Mouse (Mus musculus) intestine, embryonic 14.5 days (tissue): ENCODE measurements around the gene Hoxc13. TPM values are rescaled to one million over a fixed set of nuclear protein-coding genes. Genes with fewer than 3 reads are reported as not detected.

Experiments
- ATAC-seq: fragments of 200-750 bp; cut with Nextera tagmentation; replicated peaks from 2 replicates; pipeline ENCODE4 v1.8.0; 2017; ENCODE audit warnings: low read depth, moderate number of reproducible peaks, moderate TSS enrichment, moderate library complexity; ENCODE audit not compliant: low FRiP score, low TSS enrichment
- DNase-seq: peaks from one replicate; pipeline ENCODE4 v3.0.0-alpha.2; 2018; ENCODE audit warnings: low spot score
- H3K27ac ChIP-seq: fragments of 300-500 bp; sonication (generic); 2 replicates; pipeline ENCODE4 v1.5.1; 2014; ENCODE audit warnings: low read depth, mild to moderate bottlenecking, control low read depth
- H3K27me3 ChIP-seq: fragments of 300-500 bp; sonication (generic); replicated peaks from 2 replicates; pipeline ENCODE4 v1.6.1; 2014; ENCODE audit warnings: low read length, control low read depth; ENCODE audit not compliant: control insufficient read depth, insufficient read depth
- H3K36me3 ChIP-seq: fragments of 300-500 bp; sonication (generic); 2 replicates; pipeline ENCODE4 v1.6.1; 2014; ENCODE audit warnings: low read length, control low read depth; ENCODE audit not compliant: control insufficient read depth, insufficient read depth
- H3K4me1 ChIP-seq: fragments of 300-500 bp; sonication (generic); replicated peaks from 2 replicates; pipeline ENCODE4 v1.6.1; 2014; ENCODE audit warnings: low read length, control low read depth, mixed read lengths; ENCODE audit not compliant: control insufficient read depth, insufficient read depth
- H3K4me2 ChIP-seq: fragments of 300-500 bp; sonication (generic); 2 replicates; pipeline ENCODE4 v1.6.1; 2014; ENCODE audit warnings: low read length
- H3K4me3 ChIP-seq: fragments of 300-500 bp; sonication (generic); 2 replicates; pipeline ENCODE4 v1.5.1; 2014; ENCODE audit warnings: low read depth, low read length, control low read depth, mixed read lengths
- H3K9ac ChIP-seq: fragments of 300-500 bp; sonication (generic); 2 replicates; pipeline ENCODE4 v1.6.1; 2014; ENCODE audit warnings: mild to moderate bottlenecking, low read length
- H3K9me3 ChIP-seq: fragments of 300-500 bp; sonication (generic); 2 replicates; pipeline ENCODE4 v1.6.1; 2016; ENCODE audit warnings: low read length, control low read depth; ENCODE audit not compliant: control insufficient read depth
- WGBS: fragments of 180-500 bp; shearing (Covaris S2); extraction: QIAGEN DNeasy Blood & Tissue Kit; methylation state at CpG from one replicate; pipeline ENCODE4 v1.1.7; 2014; 5-methylcytosine and 5-hydroxymethylcytosine counted together
- polyA plus RNA-seq: library from polyadenylated mRNA; unstranded; fragments of >200 nt; fragmentation: Nextera tagmentation; extraction: Ambion mirVana; gene quantifications from 2 replicates; pipeline ENCODE4 v1.2.1, GENCODE M21; 2014

Gene Hoxc13
- not detected in 2 replicates for polyA plus RNA-seq

GRCm38 (mm10) chr15:102921053-102922011 is at the start of gene Hoxc13:
Gene Hoxc13 (plus strand): TSS chr15:102921103.
- peaks cover 100% of the 10 kb centered on the region for H3K27me3 ChIP-seq
- peak; percentile 67 for DNase-seq
- no peak within 1 kb of the TSS for H3K27ac ChIP-seq
- no peaks in the 10 kb centered on the region for H3K9me3 ChIP-seq
- 0 out of 2 replicates have a peak within 1 kb of the TSS, but pooled peaks have one; percentile 10 for H3K4me3 ChIP-seq
- peak within 1 kb of the TSS; percentile 18 for H3K4me2 ChIP-seq
- under 1% methylated on average over 61 of the region's 88 CpGs for WGBS
- H3K9ac ChIP-seq: no peak within 1 kb of the TSS
- no peaks in the 10 kb centered on the region for H3K36me3 ChIP-seq
- no peaks in the 10 kb centered on the region for H3K4me1 ChIP-seq
- ATAC-seq: peak; percentile 47; the same call in 1 of the 2 replicates

- no peak overlapping the region for H3K27ac ChIP-seq
- H3K4me3 ChIP-seq: no peak overlapping the region
- H3K9me3 ChIP-seq: no peaks in the 10 kb centered on the region
- H3K4me2 ChIP-seq: no peak overlapping the region
- DNase-seq: no peak
- H3K36me3 ChIP-seq: no peaks in the 10 kb centered on the region
- no peaks in the 10 kb centered on the region for H3K4me1 ChIP-seq
- H3K27me3 ChIP-seq: 0 out of 2 replicates have a peak, but pooled peaks cover 3% of the 10 kb centered on the region
- ATAC-seq: no peak
- H3K9ac ChIP-seq: no peak overlapping the region
- WGBS: 35% methylated on average over 1 of the region's 1 CpGs
Observed at GRCm38 (mm10) chr15:102885803-102886202, 35.1 kb upstream of the Hoxc13 start.

GRCm38 (mm10) chr15:102895115-102895514 is 25.8 kb upstream of the Hoxc13 start:
- DNase-seq (no peak), ATAC-seq (no peak)
- no peaks in the 10 kb centered on the region for H3K9me3 ChIP-seq
- H3K27ac ChIP-seq: no peak overlapping the region
- peaks cover 37% of the 10 kb centered on the region for H3K27me3 ChIP-seq
- no peaks in the 10 kb centered on the region for H3K36me3 ChIP-seq
- no peak overlapping the region for H3K9ac ChIP-seq
- no peak overlapping the region for H3K4me3 ChIP-seq
- no peak overlapping the region for H3K4me2 ChIP-seq
- no peaks in the 10 kb centered on the region for H3K4me1 ChIP-seq
- WGBS: 74% methylated on average over 6 of the region's 6 CpGs

GRCm38 (mm10) chr15:102904946-102905345 is 16.0 kb upstream of the Hoxc13 start:
- Histone ChIP-seq H3K27me3 (peaks cover 89% of the 10 kb centered on the region), H3K36me3 (no peaks in the 10 kb centered on the region), H3K4me1 (no peaks in the 10 kb centered on the region), H3K9ac (no peak overlapping the region), H3K27ac (no peak overlapping the region), H3K4me2 (no peak overlapping the region), H3K4me3 (no peak overlapping the region), H3K9me3 (no peaks in the 10 kb centered on the region)
- WGBS: 27% methylated on average over 1 of the region's 1 CpGs
- ATAC-seq (no peak), DNase-seq (no peak)

- H3K27me3 ChIP-seq: peaks cover 97% of the 10 kb centered on the region
- H3K36me3 ChIP-seq: no peaks in the 10 kb centered on the region
- DNase-seq (peak; percentile 51), ATAC-seq (no peak)
- no peaks in the 10 kb centered on the region for H3K4me1 ChIP-seq
- no peak overlapping the region for H3K4me3 ChIP-seq
- H3K9me3 ChIP-seq: no peaks in the 10 kb centered on the region
- no peak overlapping the region for H3K4me2 ChIP-seq
- 6% methylated on average over 4 of the region's 4 CpGs for WGBS
- no peak overlapping the region for H3K27ac ChIP-seq
- no peak overlapping the region for H3K9ac ChIP-seq
Observed at GRCm38 (mm10) chr15:102909536-102909935, 11.4 kb upstream of the Hoxc13 start.

- no peaks in the 10 kb centered on the region for H3K4me1 ChIP-seq
- H3K27ac ChIP-seq: no peak overlapping the region
- H3K36me3 ChIP-seq: no peaks in the 10 kb centered on the region
- no peak overlapping the region for H3K4me3 ChIP-seq
- no peak overlapping the region for H3K9ac ChIP-seq
- under 1% methylated on average over 18 of the region's 18 CpGs for WGBS
- peaks cover 97% of the 10 kb centered on the region for H3K27me3 ChIP-seq
- no peaks in the 10 kb centered on the region for H3K9me3 ChIP-seq
- H3K4me2 ChIP-seq: no peak overlapping the region
- ATAC-seq (no peak), DNase-seq (peak; percentile 64)
Observed at GRCm38 (mm10) chr15:102910038-102910437, 10.9 kb upstream of the Hoxc13 start.

GRCm38 (mm10) chr15:102910496-102911095 is 10.3 kb upstream of the Hoxc13 start:
- Histone ChIP-seq H3K9me3 (no peaks in the 10 kb centered on the region), H3K4me1 (no peaks in the 10 kb centered on the region), H3K36me3 (no peaks in the 10 kb centered on the region), H3K4me2 (no peak overlapping the region), H3K27me3 (peaks cover 97% of the 10 kb centered on the region), H3K9ac (no peak overlapping the region), H3K4me3 (no peak overlapping the region), H3K27ac (no peak overlapping the region)
- DNase-seq (no peak), ATAC-seq (no peak)
- 1% methylated on average over 22 of the region's 22 CpGs for WGBS

- Histone ChIP-seq H3K9ac (no peak overlapping the region), H3K27me3 (peaks cover 99% of the 10 kb centered on the region), H3K27ac (no peak overlapping the region), H3K4me2 (no peak overlapping the region), H3K4me1 (no peaks in the 10 kb centered on the region), H3K4me3 (no peak overlapping the region), H3K36me3 (no peaks in the 10 kb centered on the region), H3K9me3 (no peaks in the 10 kb centered on the region)
- ATAC-seq (no peak), DNase-seq (peak; percentile 56)
- 1% methylated on average over 19 of the region's 19 CpGs for WGBS
Observed at GRCm38 (mm10) chr15:102913038-102913585, 7.8 kb upstream of the Hoxc13 start.
